Mouse (Mus musculus) neural tube, embryonic 13.5 days (tissue): ENCODE measurements at regions not wholly inside any gene's neighbourhood (a gene's known extent, or its start where the extent isn't known, plus 50 kb on each side); places are given as distances from the start of the nearest gene placed in this dataset.
"Not testable (repeated sequence)": the region's sequence is repeated elsewhere in the genome, so short reads cannot be mapped to it uniquely, and the experiment has no call there.

Source experiments
- ATAC-seq: fragments of 200-750 bp; cut with Nextera tagmentation; 2 replicates; pipeline ENCODE4 v1.8.0; 2017; ENCODE audit warnings: low read depth, mild to moderate bottlenecking, moderate TSS enrichment, moderate library complexity
- H3K27ac ChIP-seq: fragments of 300-500 bp; sonication (generic); replicated peaks from 2 replicates; pipeline ENCODE4 v1.5.1; 2015; ENCODE audit warnings: moderate library complexity, mild to moderate bottlenecking, inconsistent platforms
- H3K27me3 ChIP-seq: fragments of 300-500 bp; sonication (generic); 2 replicates; pipeline ENCODE4 v1.6.1; 2015; ENCODE audit warnings: mild to moderate bottlenecking, inconsistent platforms
- H3K36me3 ChIP-seq: fragments of 300-500 bp; sonication (generic); 2 replicates; pipeline ENCODE4 v1.6.1; 2015; ENCODE audit warnings: mild to moderate bottlenecking, inconsistent platforms
- H3K4me1 ChIP-seq: fragments of 300-500 bp; sonication (generic); replicated peaks from 2 replicates; pipeline ENCODE4 v1.6.1; 2015; ENCODE audit warnings: inconsistent platforms
- H3K4me2 ChIP-seq: fragments of 300-500 bp; sonication (generic); 2 replicates; pipeline ENCODE4 v1.6.1; 2015; ENCODE audit warnings: inconsistent platforms, mild to moderate bottlenecking, moderate library complexity
- H3K4me3 ChIP-seq: fragments of 300-500 bp; sonication (generic); 2 replicates; pipeline ENCODE4 v1.5.1; 2015; ENCODE audit warnings: mild to moderate bottlenecking, inconsistent platforms
- H3K9ac ChIP-seq: fragments of 300-500 bp; sonication (generic); 2 replicates; pipeline ENCODE4 v1.6.1; 2015; ENCODE audit warnings: moderate library complexity, mild to moderate bottlenecking, inconsistent platforms
- H3K9me3 ChIP-seq: fragments of 300-500 bp; sonication (generic); 2 replicates; pipeline ENCODE4 v1.6.1; 2016; ENCODE audit warnings: inconsistent platforms
- WGBS: fragments of 180-500 bp; shearing (Covaris S2); methylation state at CpG from one replicate; pipeline ENCODE4 v1.1.7; 2015; 5-methylcytosine and 5-hydroxymethylcytosine counted together

- H3K9ac ChIP-seq: no peak overlapping the region
- no peaks in the 10 kb centered on the region for H3K9me3 ChIP-seq
- H3K4me2 ChIP-seq: peak overlapping the region; percentile 49
- no peak overlapping the region for H3K27ac ChIP-seq
- peak overlapping the region; percentile 16 for H3K4me3 ChIP-seq
- H3K36me3 ChIP-seq: no peaks in the 10 kb centered on the region
- peak; percentile 56 for ATAC-seq
- WGBS: under 1% methylated on average over 42 of the region's 42 CpGs
- peaks cover 20% of the 10 kb centered on the region for H3K4me1 ChIP-seq
- H3K27me3 ChIP-seq: peaks cover 97% of the 10 kb centered on the region
These were observed 85.7 kb downstream of the Nr2f2 start for GRCm38 (mm10) chr7:70280643-70281380.

- Histone ChIP-seq H3K27ac (no peak overlapping the region), H3K9me3 (no peaks in the 10 kb centered on the region), H3K4me2 (peak overlapping the region; percentile 49), H3K27me3 (peaks cover 90% of the 10 kb centered on the region), H3K4me1 (peaks cover 20% of the 10 kb centered on the region), H3K9ac (no peak overlapping the region), H3K4me3 (peak overlapping the region; percentile 16), H3K36me3 (no peaks in the 10 kb centered on the region)
- ATAC-seq: 0 out of 2 replicates have a peak, but pooled peaks have one; percentile 13
- WGBS: under 1% methylated on average over 31 of the region's 31 CpGs
These were observed 86.5 kb downstream of the Nr2f2 start for GRCm38 (mm10) chr7:70279927-70280642.

GRCm38 (mm10) chr7:70279101-70279500 lies 87.4 kb downstream of the Nr2f2 start:
- H3K36me3 ChIP-seq: no peaks in the 10 kb centered on the region
- 4% methylated on average over 3 of the region's 3 CpGs for WGBS
- peaks cover 81% of the 10 kb centered on the region for H3K27me3 ChIP-seq

GRCm38 (mm10) chr7:70276078-70276477 lies 90.5 kb downstream of the Nr2f2 start:
- H3K4me3 ChIP-seq: no peak overlapping the region
- no peak for ATAC-seq
- peaks cover 13% of the 10 kb centered on the region for H3K4me1 ChIP-seq
- H3K36me3 ChIP-seq: no peaks in the 10 kb centered on the region
- no peak overlapping the region for H3K27ac ChIP-seq
- H3K9me3 ChIP-seq: no peaks in the 10 kb centered on the region
- H3K4me2 ChIP-seq: no peak overlapping the region
- WGBS: 81% methylated on average over 2 of the region's 2 CpGs
- H3K27me3 ChIP-seq: peaks cover 50% of the 10 kb centered on the region
- no peak overlapping the region for H3K9ac ChIP-seq

More at GRCm38 (mm10) chr7:70279101-70279500, 87.4 kb downstream of the Nr2f2 start:
- Histone ChIP-seq H3K4me1 (peaks cover 20% of the 10 kb centered on the region), H3K27ac (no peak overlapping the region), H3K4me2 (no peak overlapping the region), H3K9ac (no peak overlapping the region), H3K4me3 (no peak overlapping the region), H3K9me3 (no peaks in the 10 kb centered on the region)
- no peak for ATAC-seq

- Histone ChIP-seq H3K4me1 (no peaks in the 10 kb centered on the region), H3K27ac (no peak overlapping the region), H3K9me3 (no peaks in the 10 kb centered on the region), H3K36me3 (no peaks in the 10 kb centered on the region), H3K27me3 (peaks cover 33% of the 10 kb centered on the region), H3K4me2 (no peak overlapping the region), H3K9ac (no peak overlapping the region), H3K4me3 (no peak overlapping the region)
- ATAC-seq: no peak
- 54% methylated on average over 2 of the region's 2 CpGs for WGBS
These were observed 92.2 kb downstream of the Nr2f2 start for GRCm38 (mm10) chr7:70274312-70274711.

- no peak for ATAC-seq
- H3K4me3 ChIP-seq: no peak overlapping the region
- WGBS: 68% methylated on average over 4 of the region's 4 CpGs
- H3K27me3 ChIP-seq: no peaks in the 10 kb centered on the region
- no peaks in the 10 kb centered on the region for H3K4me1 ChIP-seq
- no peaks in the 10 kb centered on the region for H3K9me3 ChIP-seq
- no peak overlapping the region for H3K4me2 ChIP-seq
- H3K27ac ChIP-seq: no peak overlapping the region
- H3K36me3 ChIP-seq: no peaks in the 10 kb centered on the region
- H3K9ac ChIP-seq: no peak overlapping the region
These were observed 99.5 kb downstream of the Nr2f2 start for GRCm38 (mm10) chr7:70267075-70267474.

- no peaks in the 10 kb centered on the region for H3K4me1 ChIP-seq
- no peak for ATAC-seq
- WGBS: 95% methylated on average over 4 of the region's 4 CpGs
- no peaks in the 10 kb centered on the region for H3K27me3 ChIP-seq
- H3K9ac ChIP-seq: no peak overlapping the region
- H3K36me3 ChIP-seq: no peaks in the 10 kb centered on the region
- H3K9me3 ChIP-seq: no peaks in the 10 kb centered on the region
- no peak overlapping the region for H3K27ac ChIP-seq
- H3K4me2 ChIP-seq: no peak overlapping the region
- H3K4me3 ChIP-seq: no peak overlapping the region
These were observed 109.7 kb downstream of the Nr2f2 start for GRCm38 (mm10) chr7:70256806-70257205.

GRCm38 (mm10) chr7:70255072-70255471 lies 111.5 kb downstream of the Nr2f2 start:
- no peak overlapping the region for H3K4me3 ChIP-seq
- no peak overlapping the region for H3K4me2 ChIP-seq
- H3K36me3 ChIP-seq: no peaks in the 10 kb centered on the region
- no peaks in the 10 kb centered on the region for H3K27me3 ChIP-seq
- no peak overlapping the region for H3K9ac ChIP-seq
- no peaks in the 10 kb centered on the region for H3K4me1 ChIP-seq
- H3K9me3 ChIP-seq: no peaks in the 10 kb centered on the region
- WGBS: 88% methylated on average over 3 of the region's 3 CpGs
- no peak overlapping the region for H3K27ac ChIP-seq
- ATAC-seq: no peak

- Histone ChIP-seq H3K27me3 (no peaks in the 10 kb centered on the region), H3K36me3 (no peaks in the 10 kb centered on the region), H3K9me3 (no peaks in the 10 kb centered on the region), H3K9ac (no peak overlapping the region), H3K4me1 (no peaks in the 10 kb centered on the region), H3K27ac (no peak overlapping the region), H3K4me2 (no peak overlapping the region), H3K4me3 (no peak overlapping the region)
- 82% methylated on average over 4 of the region's 4 CpGs for WGBS
- no peak for ATAC-seq
These were observed 113.3 kb downstream of the Nr2f2 start for GRCm38 (mm10) chr7:70253275-70253674.

- not testable (repeated sequence) for H3K27me3 ChIP-seq, H3K9ac ChIP-seq, ATAC-seq, H3K4me3 ChIP-seq, H3K27ac ChIP-seq, H3K4me2 ChIP-seq, H3K9me3 ChIP-seq, H3K4me1 ChIP-seq, H3K36me3 ChIP-seq
- WGBS: 91% methylated on average over 9 of the region's 9 CpGs
These were observed 127.5 kb downstream of the Nr2f2 start for GRCm38 (mm10) chr7:70239059-70239458.

GRCm38 (mm10) chr7:70219310-70219709 lies 147.2 kb downstream of the Nr2f2 start:
- no peak for ATAC-seq
- Histone ChIP-seq H3K9ac (no peak overlapping the region), H3K27me3 (no peaks in the 10 kb centered on the region), H3K4me1 (no peaks in the 10 kb centered on the region), H3K36me3 (no peaks in the 10 kb centered on the region), H3K4me3 (no peak overlapping the region), H3K4me2 (no peak overlapping the region), H3K9me3 (no peaks in the 10 kb centered on the region), H3K27ac (no peak overlapping the region)
- WGBS: 59% methylated on average over 6 of the region's 6 CpGs

GRCm38 (mm10) chr7:70217137-70217536 lies 149.4 kb downstream of the Nr2f2 start:
- H3K27me3 ChIP-seq: no peaks in the 10 kb centered on the region
- no peak overlapping the region for H3K27ac ChIP-seq
- no peak overlapping the region for H3K4me2 ChIP-seq
- H3K4me1 ChIP-seq: no peaks in the 10 kb centered on the region
- 90% methylated on average over 2 of the region's 2 CpGs for WGBS
- no peaks in the 10 kb centered on the region for H3K9me3 ChIP-seq
- no peak for ATAC-seq
- H3K9ac ChIP-seq: no peak overlapping the region
- no peak overlapping the region for H3K4me3 ChIP-seq
- no peaks in the 10 kb centered on the region for H3K36me3 ChIP-seq
